Mouse (Mus musculus) intestine, postnatal 0 days (tissue): ENCODE measurements around the gene Exoc3l2. TPM values are rescaled to one million over a fixed set of nuclear protein-coding genes. Genes with fewer than 3 reads are reported as not detected.
A peak's percentile ranks its signal among the peaks of the same experiment; 100 is the strongest.

Experiments used
- ATAC-seq: fragments of 200-750 bp; cut with Nextera tagmentation; 2 replicates; pipeline ENCODE4 v1.8.0; 2017; ENCODE audit warnings: mild to moderate bottlenecking, moderate TSS enrichment, moderate library complexity
- H3K27ac ChIP-seq: fragments of 300-500 bp; sonication (generic); 2 replicates; pipeline ENCODE4 v1.5.1; 2014; ENCODE audit warnings: mild to moderate bottlenecking, low read depth, low read length, moderate library complexity
- H3K27me3 ChIP-seq: fragments of 300-500 bp; sonication (generic); replicated peaks from 2 replicates; pipeline ENCODE4 v1.6.1; 2014; ENCODE audit warnings: low read length, mixed read lengths; ENCODE audit not compliant: control insufficient read depth, insufficient read depth
- H3K36me3 ChIP-seq: fragments of 300-500 bp; sonication (generic); 2 replicates; pipeline ENCODE4 v1.6.1; 2014; ENCODE audit warnings: mild to moderate bottlenecking, moderate library complexity; ENCODE audit not compliant: control insufficient read depth, insufficient read depth
- H3K4me1 ChIP-seq: fragments of 300-500 bp; sonication (generic); replicated peaks from 2 replicates; pipeline ENCODE4 v1.6.1; 2014; ENCODE audit warnings: antibody characterized with exemption, low read length, mixed read lengths; ENCODE audit not compliant: control insufficient read depth, insufficient read depth
- H3K4me2 ChIP-seq: fragments of 300-500 bp; sonication (generic); replicated peaks from 2 replicates; pipeline ENCODE4 v1.6.1; 2014; ENCODE audit warnings: low read depth, mild to moderate bottlenecking, moderate library complexity
- H3K4me3 ChIP-seq: fragments of 300-500 bp; sonication (generic); 2 replicates; pipeline ENCODE4 v1.5.1; 2014; ENCODE audit warnings: low read depth, low read length
- H3K9ac ChIP-seq: fragments of 300-500 bp; sonication (generic); 2 replicates; pipeline ENCODE4 v1.6.1; 2014; ENCODE audit warnings: mild to moderate bottlenecking, low read depth, low read length
- H3K9me3 ChIP-seq: fragments of 300-500 bp; sonication (generic); 2 replicates; pipeline ENCODE4 v1.6.1; 2016; ENCODE audit warnings: mixed run types; ENCODE audit not compliant: control insufficient read depth
- CTCF ChIP-seq: sonication (generic); IDR thresholded peaks from 2 replicates; pipeline ENCODE4 v1.5.1; 2016; ENCODE audit warnings: low read depth, mild to moderate bottlenecking, control low read depth, antibody characterized with exemption, moderate library complexity
- WGBS: fragments of 180-500 bp; shearing (Covaris S2); extraction: QIAGEN DNeasy Blood & Tissue Kit; methylation state at CpG from one replicate; pipeline ENCODE4 v1.1.7; 2014; 5-methylcytosine and 5-hydroxymethylcytosine counted together
- polyA plus RNA-seq: library from polyadenylated mRNA; unstranded; fragments of >200 nt; fragmentation: Nextera tagmentation; extraction: Ambion mirVana; gene quantifications from 2 replicates; pipeline ENCODE4 v1.2.1, GENCODE M21; 2015

Exoc3l2 gene
- 1.1 and 1.9 TPM in 2 replicates for polyA plus RNA-seq

- ATAC-seq = no peak
- Histone ChIP-seq H3K9me3 (no peaks in the 10 kb centered on the region), H3K36me3 (no peaks in the 10 kb centered on the region), H3K4me2 (no peak within 1 kb of the TSS), H3K27ac (no peak within 1 kb of the TSS), H3K27me3 (peaks cover 12% of the 10 kb centered on the region; the same call in 1 of the 2 replicates), H3K9ac (no peak within 1 kb of the TSS), H3K4me3 (no peak within 1 kb of the TSS), H3K4me1 (no peaks in the 10 kb centered on the region)
- 49% methylated on average over 6 of the region's 6 CpGs for WGBS
- no peak for TF ChIP-seq CTCF
Observed at GRCm38 (mm10) chr7:19462884-19463381, at the start of gene Exoc3l2. TSS of gene Exoc3l2 (plus strand) at chr7:19463331.

- ATAC-seq = no peak
- H3K27me3 ChIP-seq = peaks cover 7% of the 10 kb centered on the region; the same call in 1 of the 2 replicates
- no peaks in the 10 kb centered on the region for H3K36me3 ChIP-seq
- WGBS = 60% methylated on average over 3 of the region's 3 CpGs
- no peak overlapping the region for H3K4me2 ChIP-seq
- TF ChIP-seq CTCF = no peak
- H3K9ac ChIP-seq = no peak overlapping the region
- no peaks in the 10 kb centered on the region for H3K9me3 ChIP-seq
- no peaks in the 10 kb centered on the region for H3K4me1 ChIP-seq
- H3K4me3 ChIP-seq = no peak overlapping the region
- no peak overlapping the region for H3K27ac ChIP-seq
Observed at GRCm38 (mm10) chr7:19413525-19413924, 49.6 kb upstream of the Exoc3l2 start.

GRCm38 (mm10) chr7:19416590-19416989, 46.5 kb upstream of the Exoc3l2 start:
- no peak overlapping the region for H3K9ac ChIP-seq
- no peaks in the 10 kb centered on the region for H3K36me3 ChIP-seq
- H3K4me2 ChIP-seq = no peak overlapping the region
- H3K27me3 ChIP-seq = peaks cover 20% of the 10 kb centered on the region; the same call in 1 of the 2 replicates
- TF ChIP-seq CTCF = no peak
- 69% methylated on average over 15 of the region's 15 CpGs for whole genome bisulfite sequencing
- no peaks in the 10 kb centered on the region for H3K4me1 ChIP-seq
- no peak for ATAC-seq
- H3K27ac ChIP-seq = no peak overlapping the region
- no peaks in the 10 kb centered on the region for H3K9me3 ChIP-seq
- no peak overlapping the region for H3K4me3 ChIP-seq

GRCm38 (mm10) chr7:19420121-19420520, 43.0 kb upstream of the Exoc3l2 start:
- H3K9ac ChIP-seq = no peak overlapping the region
- peaks cover 20% of the 10 kb centered on the region; the same call in 1 of the 2 replicates for H3K27me3 ChIP-seq
- no peaks in the 10 kb centered on the region for H3K4me1 ChIP-seq
- WGBS = 3% methylated on average over 27 of the region's 28 CpGs
- no peak overlapping the region for H3K27ac ChIP-seq
- peak overlapping the region; percentile 55 for H3K4me2 ChIP-seq
- TF ChIP-seq CTCF = no peak
- no peak for ATAC-seq
- H3K36me3 ChIP-seq = no peaks in the 10 kb centered on the region
- H3K9me3 ChIP-seq = no peaks in the 10 kb centered on the region
- H3K4me3 ChIP-seq = 0 out of 2 replicates have a peak overlapping the region, but pooled peaks have one; percentile 9

GRCm38 (mm10) chr7:19420821-19421636, 42.1 kb upstream of the Exoc3l2 start:
- ATAC-seq = peak; percentile 91
- no peak overlapping the region for H3K9ac ChIP-seq
- TF ChIP-seq CTCF = no peak

GRCm38 (mm10) chr7:19423083-19423482, 40.0 kb upstream of the Exoc3l2 start:
- Histone ChIP-seq H3K4me2 (no peak overlapping the region), H3K9ac (no peak overlapping the region), H3K27me3 (peaks cover 15% of the 10 kb centered on the region; the same call in 1 of the 2 replicates), H3K9me3 (no peaks in the 10 kb centered on the region), H3K4me1 (no peaks in the 10 kb centered on the region), H3K27ac (no peak overlapping the region), H3K36me3 (peaks cover 29% of the 10 kb centered on the region), H3K4me3 (no peak overlapping the region)
- no peak for TF ChIP-seq CTCF
- no peak for ATAC-seq
- WGBS = 87% methylated on average over 3 of the region's 3 CpGs

More at GRCm38 (mm10) chr7:19420821-19421636, 42.1 kb upstream of the Exoc3l2 start:
- Histone ChIP-seq H3K4me1 (no peaks in the 10 kb centered on the region), H3K4me2 (peak overlapping the region; percentile 64), H3K27ac (no peak overlapping the region), H3K9me3 (no peaks in the 10 kb centered on the region), H3K36me3 (peaks cover 8% of the 10 kb centered on the region; the same call in 1 of the 2 replicates), H3K27me3 (peaks cover 20% of the 10 kb centered on the region; the same call in 1 of the 2 replicates), H3K4me3 (peak overlapping the region; percentile 13; the same call in 1 of the 2 replicates)
- 11% methylated on average over 43 of the region's 43 CpGs for WGBS
